Mouse (Mus musculus) cerebellum, adult (tissue): Measurements from ENCODE around the gene Dnah8.

ENCODE experiments used
- ATAC-seq: cut with Nextera tagmentation; 2 replicates; pipeline ENCODE4 v1.9.2; 2017; ENCODE audit warnings: mild to moderate bottlenecking, moderate library complexity, mixed read lengths; ENCODE audit not compliant: insufficient number of reproducible peaks, low FRiP score, low TSS enrichment

Dnah8 gene

GRCm38 (mm10) chr17:30923566-30923965 is 299.4 kb downstream of the Dnah8 start:
- no peak for ATAC-seq
